Mouse (Mus musculus): ENCODE results near the gene Borcs6. TPM values are rescaled to one million over a fixed set of nuclear protein-coding genes. Genes with fewer than 3 reads are reported as not detected.

Borcs6 gene
- polyA plus RNA-seq, 2 experiments, result 12.3 to 15.2 TPM

- WGBS, result 4% methylated on average over 38 of the region's 38 CpGs
Observed at GRCm38 (mm10) chr11:69015644-69016441, 43.7 kb upstream of the Borcs6 start, which contains the start of gene Ctc1. TSS of gene Ctc1 (plus strand) at chr11:69015911.

GRCm38 (mm10) chr11:69016755-69017154, 42.8 kb upstream of the Borcs6 start:
- peaks cover 8% of the 10 kb centered on the region for H3K4me1 ChIP-seq (ENCODE audit: control insufficient read depth, insufficient read depth, low read length)
- ATAC-seq (ENCODE audit: low FRiP score, low read depth) (no peak), DNase-seq (ENCODE audit: low spot score) (no peak)
- TF ChIP-seq POLR2A (IDR thresholded peaks at IDR 0.05; ENCODE audit: borderline replicate concordance, extremely low read depth, insufficient read depth, insufficient read length), result no peak
- no peaks in the 10 kb centered on the region for H3K9me3 ChIP-seq (ENCODE audit: control insufficient read depth, low read length)
- peak overlapping the region; percentile 54 for H3K4me3 ChIP-seq (replicated peaks; ENCODE audit: low read length)
- H3K9ac ChIP-seq (ENCODE audit: low read depth, low read length, severe bottlenecking), result peak overlapping the region; percentile 86
- WGBS, result 69% methylated on average over 3 of the region's 3 CpGs
- H3K27me3 ChIP-seq (ENCODE audit: control insufficient read depth, insufficient read depth, low read length), result no peaks in the 10 kb centered on the region
- H3K27ac ChIP-seq (replicated peaks; ENCODE audit: low read depth, low read length), result peak overlapping the region; percentile 88
- peaks cover 10% of the 10 kb centered on the region for H3K36me3 ChIP-seq (ENCODE audit: control insufficient read depth, insufficient read depth, low read length)
- H3K4me2 ChIP-seq (replicated peaks; ENCODE audit: low read depth, low read length, severe bottlenecking), result peak overlapping the region; percentile 69

More at GRCm38 (mm10) chr11:69015644-69016441, 43.7 kb upstream of the Borcs6 start, which contains the start of gene Ctc1:
- Histone ChIP-seq H3K4me3 (replicated peaks; ENCODE audit: low read length) (peak within 1 kb of the TSS; percentile 54), H3K27ac (replicated peaks; ENCODE audit: low read depth, low read length) (peak within 1 kb of the TSS; percentile 88), H3K4me1 (ENCODE audit: control insufficient read depth, insufficient read depth, low read length) (peaks cover 8% of the 10 kb centered on the region), H3K36me3 (ENCODE audit: control insufficient read depth, insufficient read depth, low read length) (peaks cover 1% of the 10 kb centered on the region), H3K27me3 (ENCODE audit: control insufficient read depth, insufficient read depth, low read length) (no peaks in the 10 kb centered on the region), H3K9me3 (ENCODE audit: control insufficient read depth, low read length) (no peaks in the 10 kb centered on the region), H3K9ac (ENCODE audit: low read depth, low read length, severe bottlenecking) (peak within 1 kb of the TSS; percentile 86), H3K4me2 (replicated peaks; ENCODE audit: low read depth, low read length, severe bottlenecking) (peak within 1 kb of the TSS; percentile 69)
- TF ChIP-seq POLR2A (IDR thresholded peaks at IDR 0.05; ENCODE audit: borderline replicate concordance, extremely low read depth, insufficient read depth, insufficient read length), result peak; percentile 93; the same call in 1 of the 2 replicates
- DNase-seq (ENCODE audit: low spot score) (peak; percentile 95), ATAC-seq (ENCODE audit: low FRiP score, low read depth) (peak; percentile 97)

GRCm38 (mm10) chr11:69020691-69021090, 38.8 kb upstream of the Borcs6 start:
- no peak for TF ChIP-seq POLR2A (IDR thresholded peaks at IDR 0.05; ENCODE audit: borderline replicate concordance, extremely low read depth, insufficient read depth, insufficient read length)
- H3K36me3 ChIP-seq (ENCODE audit: control insufficient read depth, insufficient read depth, low read length), result peaks cover 49% of the 10 kb centered on the region

GRCm38 (mm10) chr11:69026562-69026961, 33.0 kb upstream of the Borcs6 start:
- no peak overlapping the region for H3K27ac ChIP-seq (replicated peaks; ENCODE audit: low read depth, low read length)
- ATAC-seq (ENCODE audit: low FRiP score, low read depth) (no peak), DNase-seq (ENCODE audit: low spot score) (no peak)
- H3K4me1 ChIP-seq (ENCODE audit: control insufficient read depth, insufficient read depth, low read length), result no peaks in the 10 kb centered on the region
- H3K4me3 ChIP-seq (replicated peaks; ENCODE audit: low read length), result no peak overlapping the region
- no peak for TF ChIP-seq POLR2A (IDR thresholded peaks at IDR 0.05; ENCODE audit: borderline replicate concordance, extremely low read depth, insufficient read depth, insufficient read length)
- peaks cover 99% of the 10 kb centered on the region for H3K36me3 ChIP-seq (ENCODE audit: control insufficient read depth, insufficient read depth, low read length)
- WGBS, result 96% methylated on average over 3 of the region's 3 CpGs
- no peaks in the 10 kb centered on the region for H3K27me3 ChIP-seq (ENCODE audit: control insufficient read depth, insufficient read depth, low read length)
- H3K9ac ChIP-seq (ENCODE audit: low read depth, low read length, severe bottlenecking), result no peak overlapping the region
- no peak overlapping the region for H3K4me2 ChIP-seq (replicated peaks; ENCODE audit: low read depth, low read length, severe bottlenecking)
- no peaks in the 10 kb centered on the region for H3K9me3 ChIP-seq (ENCODE audit: control insufficient read depth, low read length)

More at GRCm38 (mm10) chr11:69020691-69021090, 38.8 kb upstream of the Borcs6 start:
- ATAC-seq (ENCODE audit: low FRiP score, low read depth) (no peak), DNase-seq (ENCODE audit: low spot score) (no peak)
- peaks cover 8% of the 10 kb centered on the region for H3K4me1 ChIP-seq (ENCODE audit: control insufficient read depth, insufficient read depth, low read length)
- no peak overlapping the region for H3K9ac ChIP-seq (ENCODE audit: low read depth, low read length, severe bottlenecking)
- no peak overlapping the region for H3K27ac ChIP-seq (replicated peaks; ENCODE audit: low read depth, low read length)
- no peak overlapping the region for H3K4me3 ChIP-seq (replicated peaks; ENCODE audit: low read length)
- no peak overlapping the region for H3K4me2 ChIP-seq (replicated peaks; ENCODE audit: low read depth, low read length, severe bottlenecking)
- no peaks in the 10 kb centered on the region for H3K27me3 ChIP-seq (ENCODE audit: control insufficient read depth, insufficient read depth, low read length)
- H3K9me3 ChIP-seq (ENCODE audit: control insufficient read depth, low read length), result no peaks in the 10 kb centered on the region

GRCm38 (mm10) chr11:69028805-69029204, 30.7 kb upstream of the Borcs6 start:
- no peak for ATAC-seq (ENCODE audit: low FRiP score, low read depth)
- no peak for DNase-seq (ENCODE audit: low spot score)
- no peak overlapping the region for H3K4me3 ChIP-seq (replicated peaks; ENCODE audit: low read length)
- no peaks in the 10 kb centered on the region for H3K4me1 ChIP-seq (ENCODE audit: control insufficient read depth, insufficient read depth, low read length)
- H3K27me3 ChIP-seq (ENCODE audit: control insufficient read depth, insufficient read depth, low read length), result no peaks in the 10 kb centered on the region
- peaks cover 97% of the 10 kb centered on the region for H3K36me3 ChIP-seq (ENCODE audit: control insufficient read depth, insufficient read depth, low read length)
- H3K9ac ChIP-seq (ENCODE audit: low read depth, low read length, severe bottlenecking), result no peak overlapping the region
- H3K9me3 ChIP-seq (ENCODE audit: control insufficient read depth, low read length), result no peaks in the 10 kb centered on the region
- H3K4me2 ChIP-seq (replicated peaks; ENCODE audit: low read depth, low read length, severe bottlenecking), result no peak overlapping the region
- TF ChIP-seq POLR2A (IDR thresholded peaks at IDR 0.05; ENCODE audit: borderline replicate concordance, extremely low read depth, insufficient read depth, insufficient read length), result no peak
- 79% methylated on average over 2 of the region's 2 CpGs for WGBS
- no peak overlapping the region for H3K27ac ChIP-seq (replicated peaks; ENCODE audit: low read depth, low read length)

All from limb, embryonic 14.5 days (tissue).